Mouse (Mus musculus) heart, postnatal 36 days (tissue): ENCODE measurements around the gene Ift80. TPM values are rescaled to one million over a fixed set of nuclear protein-coding genes. Genes with fewer than 3 reads are reported as not detected.
"Not testable (repeated sequence)": the region's sequence is repeated elsewhere in the genome, so short reads cannot be mapped to it uniquely, and the experiment has no call there.

Experiments
- DNase-seq, 2 experiments: peaks; one replicate each; pipeline ENCODE4 v3.0.0; 2021 to 2022
- intact Hi-C: fragments of 180-260 bp; cut with DNase I; formaldehyde crosslinking; loops from one replicate; pipeline ENCODE4 v1.15.1; 2025
- total RNA-seq, 2 experiments: library from RNA; stranded (reverse); gene quantifications; 2 replicates each; pipeline ENCODE4 v1.2.3; 2021

Gene Ift80
- total RNA-seq, 2 experiments from 2014 or later: 4.8 to 6.0 TPM

GRCm38 (mm10) chr3:68941867-68942266, 62.5 kb downstream of the Ift80 start:
- DNase-seq: no peak
- intact Hi-C loops: no loop called here

DNA sequence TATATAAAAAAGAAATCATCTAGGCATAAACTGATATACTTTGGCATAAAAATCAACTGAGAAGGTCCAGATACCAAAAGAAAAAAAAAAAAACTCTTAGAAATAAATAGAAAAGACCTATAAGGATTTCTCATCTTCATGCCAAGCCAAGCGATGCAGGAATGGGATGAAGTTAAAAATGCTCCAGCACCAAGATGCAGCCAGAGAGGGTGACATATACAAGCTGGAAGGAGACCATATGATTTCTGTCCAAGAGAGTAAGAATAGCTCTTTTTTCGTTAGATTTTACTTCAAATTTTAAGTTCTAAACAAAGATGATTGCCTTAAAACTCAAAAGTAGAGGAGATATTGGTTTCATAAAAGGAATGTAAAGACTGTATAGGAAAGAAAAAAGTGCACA, 64.1 kb downstream of the Ift80 start:
- DNase-seq: no peak
- intact Hi-C loops: no loop called here

DNA sequence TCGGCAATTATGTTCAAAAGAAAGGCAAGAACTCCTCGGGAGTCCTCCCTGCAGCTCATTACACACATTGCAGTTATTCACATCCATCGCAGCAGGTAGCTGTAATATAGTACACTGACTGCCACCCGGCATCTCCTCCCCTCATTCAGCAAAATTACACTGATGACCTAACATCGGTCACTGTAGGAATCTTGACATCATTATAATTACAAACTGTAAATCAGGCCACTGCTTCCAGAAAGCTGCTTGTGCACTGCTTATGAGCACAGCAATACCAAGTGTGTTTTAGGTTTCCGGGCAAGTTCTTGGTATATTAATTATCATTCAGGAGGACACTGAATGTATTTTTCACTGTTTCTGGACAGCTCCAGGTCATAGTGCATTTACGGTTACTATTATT, 65.1 kb downstream of the Ift80 start:
- intact Hi-C loops: no loop called here
- no peak for DNase-seq

GRCm38 (mm10) chr3:68936709-68937108, 67.7 kb downstream of the Ift80 start:
- DNase-seq: no peak
- intact Hi-C loops: no loop called here

- DNase-seq: no peak
- intact Hi-C loops: no loop called here
Measured at GRCm38 (mm10) chr3:68935498-68935897, 68.9 kb downstream of the Ift80 start.

DNA sequence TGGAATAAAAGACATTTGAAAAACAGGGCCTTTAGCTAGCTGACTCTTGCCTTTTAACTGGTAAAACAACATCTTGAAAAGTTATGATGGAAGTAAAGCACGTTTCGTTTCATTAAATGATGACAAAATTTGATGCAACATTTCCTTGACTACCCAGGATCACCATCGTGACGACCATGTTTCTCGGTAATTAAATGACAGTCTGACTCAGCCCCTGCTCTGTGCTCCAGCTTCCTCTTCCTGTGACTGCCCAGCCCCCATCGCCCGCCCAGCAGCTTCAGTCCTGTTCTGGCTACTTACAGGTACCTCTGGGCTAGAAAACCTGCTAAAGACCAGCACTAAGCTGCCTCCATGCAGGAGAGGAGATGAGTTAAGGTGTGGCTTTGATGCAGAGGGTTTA, 70.1 kb downstream of the Ift80 start:
- intact Hi-C loops: no loop called here
- DNase-seq: no peak

GRCm38 (mm10) chr3:68928619-68929018, 75.8 kb downstream of the Ift80 start:
- no peak for DNase-seq
- intact Hi-C loops: no loop called here

DNA sequence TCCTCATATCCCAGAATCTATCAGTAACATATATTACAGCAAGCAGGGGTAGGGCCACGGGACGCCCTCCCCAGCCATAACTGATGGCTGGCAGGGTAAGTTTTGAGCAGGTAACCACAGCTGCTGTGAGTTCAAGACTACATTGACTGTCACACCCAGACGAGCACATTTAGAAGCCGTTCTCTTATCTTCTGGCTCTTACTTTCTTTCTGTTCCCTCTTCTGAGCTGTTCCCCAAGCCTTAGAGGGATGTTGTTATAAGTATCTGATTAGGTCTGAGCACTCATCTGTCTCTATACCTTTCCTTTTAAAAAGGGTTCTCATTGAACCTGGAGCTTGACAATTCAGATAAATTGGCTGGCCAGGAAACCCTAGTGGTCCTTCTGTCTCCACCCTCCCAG, 96.9 kb downstream of the Ift80 start:
- no peak for DNase-seq

DNA sequence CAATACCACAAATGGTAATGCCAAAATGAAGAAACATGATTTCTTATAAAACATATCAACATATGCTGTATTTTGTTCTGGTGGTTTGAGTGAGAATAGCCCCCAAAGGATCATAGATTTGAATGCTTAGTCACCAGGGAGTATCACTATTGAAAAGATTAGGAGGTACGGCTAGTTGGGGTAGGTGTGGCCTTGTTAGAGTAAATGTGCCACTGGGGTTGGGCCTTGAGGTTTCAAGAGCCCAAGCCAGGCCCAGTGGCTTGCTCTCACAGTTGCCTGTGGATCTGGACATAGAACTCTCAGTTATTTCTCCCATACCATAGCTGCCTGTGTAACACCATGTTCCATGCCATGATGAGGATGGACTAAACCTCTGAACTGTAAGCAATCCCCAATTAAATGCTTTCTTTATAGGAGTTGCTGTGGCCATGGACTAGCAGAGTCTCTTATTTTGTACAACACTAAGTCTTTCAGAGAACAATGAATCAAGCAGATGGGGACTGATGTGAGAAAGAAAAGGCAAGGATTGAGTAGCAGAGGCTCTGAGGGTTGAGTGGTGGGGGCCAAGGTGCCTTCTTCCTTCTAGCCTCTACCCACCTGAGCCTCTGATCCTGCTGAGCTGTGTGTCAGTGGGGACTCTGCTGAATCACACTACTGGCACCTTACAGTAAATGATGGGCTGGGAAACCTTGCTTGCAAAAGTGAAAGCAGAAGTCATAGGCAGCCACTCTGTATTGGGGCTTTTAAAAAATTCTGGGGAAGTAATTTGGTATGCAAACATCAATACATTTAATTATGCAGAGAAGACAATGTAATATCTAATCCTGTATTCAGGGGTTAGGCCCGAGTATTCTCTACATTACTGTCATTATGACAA, 99.2 kb downstream of the Ift80 start:
- DNase-seq: no peak
- intact Hi-C loops: no loop called here

More for the DNA sequence above, 96.9 kb downstream of the Ift80 start:
- intact Hi-C loops: no loop called here

GRCm38 (mm10) chr3:68902636-68903035, 101.7 kb downstream of the Ift80 start:
- DNase-seq, intact Hi-C loops: not testable (repeated sequence)

DNA sequence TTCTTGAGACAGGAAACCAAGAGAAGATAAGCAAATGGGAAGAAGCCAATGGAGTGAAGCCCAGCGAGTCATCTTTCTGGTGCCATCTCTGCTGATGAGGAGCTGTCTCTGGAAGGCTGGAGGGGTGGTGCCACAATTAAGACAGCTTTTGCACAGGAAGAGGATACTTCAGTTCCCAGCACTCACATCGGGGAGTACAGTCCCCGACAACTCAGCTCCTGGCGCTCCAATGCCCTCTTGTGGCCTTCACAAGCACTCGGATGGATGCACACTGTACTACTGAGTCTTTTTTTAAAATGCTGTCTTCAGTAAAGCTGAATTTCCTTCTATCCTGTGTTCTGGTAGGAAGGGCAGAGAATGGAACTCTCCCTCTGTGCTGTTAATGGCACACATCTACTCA, 107.2 kb downstream of the Ift80 start:
- intact Hi-C loops: no loop called here
- DNase-seq: no peak

- no peak for DNase-seq
- intact Hi-C loops: no loop called here
Measured at GRCm38 (mm10) chr3:68895426-68895825, 108.9 kb downstream of the Ift80 start.

- intact Hi-C loops: no loop called here
- DNase-seq: no peak
Measured at GRCm38 (mm10) chr3:68886845-68887244, 117.5 kb downstream of the Ift80 start.

DNA sequence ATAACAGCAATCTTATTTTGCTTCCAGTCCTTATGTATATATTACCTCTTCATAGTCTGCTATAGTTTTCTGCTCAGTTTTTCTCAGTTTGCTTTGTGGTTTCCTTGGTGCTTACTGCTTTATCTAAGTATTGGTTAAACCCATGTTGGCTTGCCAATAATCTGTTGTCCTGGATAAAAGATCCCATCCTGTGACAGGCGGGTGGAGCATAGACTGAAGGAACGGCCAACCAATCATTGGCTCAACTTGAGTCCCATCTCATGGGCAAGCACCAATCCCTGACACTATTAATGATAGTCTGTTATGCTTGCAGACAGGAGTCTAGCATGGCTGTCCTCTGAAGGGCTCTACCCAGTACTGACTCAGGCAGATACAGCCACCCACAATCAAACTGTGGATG, 130.3 kb downstream of the Ift80 start:
- DNase-seq: no peak
- intact Hi-C loops: no loop called here

- intact Hi-C loops: no loop called here
- DNase-seq: no peak
Measured at GRCm38 (mm10) chr3:68870568-68870950, 133.8 kb downstream of the Ift80 start.

DNA sequence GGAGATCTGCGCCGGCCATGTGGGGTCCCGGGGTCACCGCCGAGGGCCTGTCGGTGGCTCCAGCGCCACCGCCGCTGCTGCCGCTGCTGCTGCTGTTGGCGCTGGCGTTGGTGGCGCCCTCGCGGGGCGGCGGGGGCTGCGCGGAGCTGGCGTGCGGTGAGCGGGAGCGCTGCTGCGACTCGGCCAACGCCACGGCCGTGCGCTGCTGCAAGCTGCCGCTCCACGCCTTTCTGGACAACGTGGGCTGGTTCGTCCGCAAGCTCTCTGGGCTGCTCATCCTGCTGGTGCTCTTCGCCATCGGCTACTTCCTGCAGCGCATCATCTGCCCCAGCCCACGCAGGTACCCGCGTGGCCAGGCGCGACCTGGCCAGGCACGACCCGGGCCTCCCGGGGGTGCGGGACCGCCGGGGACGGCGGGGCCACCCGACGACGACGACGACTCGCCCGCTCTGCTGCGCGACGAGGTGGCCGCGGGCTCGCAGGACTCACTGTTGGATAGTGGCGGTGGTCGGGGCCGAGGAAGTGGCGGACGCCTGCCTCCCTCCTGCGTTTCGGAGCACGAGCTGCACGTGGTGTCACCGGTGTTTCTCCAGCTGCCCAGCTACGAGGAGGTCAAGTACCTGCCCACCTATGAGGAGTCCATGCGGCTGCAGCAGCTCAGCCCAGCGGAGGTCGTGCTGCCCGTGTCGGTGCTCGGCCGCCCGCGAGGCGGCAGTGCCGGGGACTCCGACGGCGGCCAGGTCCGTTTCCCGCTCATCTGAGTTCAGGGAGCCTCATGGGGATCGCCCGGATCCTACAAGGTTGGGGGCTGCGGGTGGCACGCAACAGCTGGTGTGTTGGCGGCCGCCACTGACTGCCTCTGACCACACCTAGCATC, 134.4 kb downstream of the Ift80 start:
- intact Hi-C loops: no loop called here
- peak; percentile 26 to 34 for DNase-seq

DNA sequence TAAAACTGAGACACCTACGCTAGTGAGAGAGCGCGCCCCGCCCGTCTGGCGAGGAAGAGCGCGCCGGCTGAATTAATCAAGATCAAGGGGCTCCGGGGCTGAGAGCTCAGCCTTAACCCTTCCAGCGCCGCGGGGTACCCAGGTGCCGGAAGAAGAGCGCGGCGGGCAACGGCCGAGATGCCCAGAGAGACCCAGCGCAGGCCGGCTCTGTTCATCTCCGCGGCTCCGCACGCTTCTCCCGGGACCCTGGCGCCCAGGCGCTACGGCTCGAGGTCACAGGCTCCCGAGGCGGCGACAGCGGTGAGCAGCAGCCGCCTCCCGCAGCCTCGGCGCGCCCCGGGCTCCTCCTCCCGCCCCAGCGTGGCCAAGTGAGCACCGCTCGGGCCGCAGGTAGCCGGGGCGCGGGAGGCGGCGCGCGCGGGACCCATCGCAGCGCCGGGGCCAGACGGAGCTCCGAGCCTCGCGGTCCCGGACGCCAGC, 135.1 kb downstream of the Ift80 start, which contains the start of gene 1110032F04Rik:
Gene 1110032F04Rik, plus strand, starts transcription at position 376 of the 480 bp plus-strand sequence.
- DNase-seq: no peak
- intact Hi-C loops: no loop called here

DNA sequence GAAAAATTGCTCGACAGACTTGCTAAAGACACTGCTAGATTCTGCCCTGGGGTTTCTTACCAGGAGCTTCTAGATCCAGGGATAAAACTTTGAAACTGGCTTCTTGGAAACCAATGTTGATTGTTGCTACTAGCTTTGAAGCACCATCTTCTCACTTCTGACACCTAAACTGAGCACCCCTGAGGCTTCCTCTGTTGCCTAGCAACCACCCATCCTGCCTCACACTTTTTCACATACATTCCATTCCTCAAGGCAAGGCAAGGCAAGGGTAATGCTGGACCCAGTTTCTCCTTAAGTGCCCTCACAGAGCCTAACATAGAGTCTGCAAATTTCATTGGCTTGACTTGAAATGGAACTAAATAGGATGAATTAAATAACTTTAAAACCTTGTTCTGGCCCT, 152.0 kb downstream of the Ift80 start:
- intact Hi-C loops: no loop called here
- DNase-seq: no peak

DNA sequence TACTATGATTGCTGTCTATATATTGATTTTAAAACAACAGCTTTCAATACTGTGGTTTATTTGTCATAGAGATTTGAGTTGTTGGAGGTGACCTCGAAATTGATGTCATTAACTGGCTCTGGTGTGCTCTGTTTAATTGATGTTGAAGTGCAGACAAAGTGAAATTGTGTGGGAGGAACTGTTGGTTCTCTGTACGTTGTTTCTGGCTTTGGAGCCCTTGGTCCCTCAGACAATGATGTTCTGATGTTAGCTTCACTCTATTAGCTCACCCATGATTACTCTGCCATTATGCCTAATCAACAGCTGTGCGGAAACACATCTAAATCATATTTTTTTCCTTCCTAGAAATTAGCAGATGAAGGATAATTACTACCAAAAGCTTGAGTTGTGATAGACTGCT, 156.0 kb downstream of the Ift80 start:
- no peak for DNase-seq
- intact Hi-C loops: no loop called here

- intact Hi-C loops: no loop called here
- DNase-seq: no peak
Measured at GRCm38 (mm10) chr3:68844025-68844424, 160.3 kb downstream of the Ift80 start.
